Mouse (Mus musculus) heart, adult 8-10 months (tissue): Measurements from ENCODE around the gene Ugt1a6a. TPM values are rescaled to one million over a fixed set of nuclear protein-coding genes. Genes with fewer than 3 reads are reported as not detected.

Source experiments
- DNase-seq: peaks from one replicate; pipeline ENCODE4 v3.0.0; 2022; ENCODE audit warnings: low spot score
- total RNA-seq, 4 experiments: library from RNA; stranded (reverse); gene quantifications; 2 replicates each; pipeline ENCODE4 v1.2.4; 2022

The Ugt1a6a gene
- total RNA-seq, 4 experiments from 2014 or later, result 1.6 to 2.6 (median 2.4) TPM

DNA sequence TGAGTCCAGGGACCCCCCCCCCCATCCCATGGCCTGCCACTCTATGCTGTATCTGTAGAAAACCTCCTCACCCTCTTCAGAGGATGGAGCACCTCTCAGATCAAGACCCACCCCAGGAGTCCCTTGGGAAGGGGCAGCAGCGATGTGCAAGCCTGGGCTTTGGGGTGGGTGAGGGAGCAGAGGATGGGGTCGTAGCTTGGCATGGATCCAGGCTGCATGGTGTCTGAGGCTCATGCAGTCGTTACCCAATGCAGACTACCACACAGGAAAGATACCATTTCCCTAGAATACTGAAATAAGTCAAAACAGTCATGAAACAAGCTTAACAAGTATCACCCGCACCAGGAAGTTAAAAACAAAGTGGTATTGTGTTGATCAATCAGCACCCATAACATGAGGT, 114.0 kb downstream of the Ugt1a6a start:
- no peak for DNase-seq

DNA sequence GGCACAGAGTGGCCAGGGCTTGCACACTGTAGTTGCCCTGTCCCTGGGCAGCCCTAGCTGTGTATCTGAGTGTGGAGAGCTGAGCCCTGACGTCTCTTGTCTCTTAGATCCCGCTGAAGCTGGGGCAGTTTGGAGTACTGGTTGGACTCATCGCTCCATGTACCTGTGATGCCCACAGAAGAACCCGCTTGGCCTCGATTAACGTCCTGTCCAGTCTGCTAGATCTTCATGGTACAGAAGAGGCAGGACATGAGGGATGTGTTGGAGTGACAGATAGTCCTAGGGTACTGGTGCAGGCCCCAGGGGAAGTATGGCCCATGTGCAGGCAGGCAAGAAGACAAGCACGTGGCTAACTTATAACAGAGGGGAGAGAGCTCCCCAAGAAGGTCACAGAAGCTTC, 115.0 kb downstream of the Ugt1a6a start:
- no peak for DNase-seq

DNA sequence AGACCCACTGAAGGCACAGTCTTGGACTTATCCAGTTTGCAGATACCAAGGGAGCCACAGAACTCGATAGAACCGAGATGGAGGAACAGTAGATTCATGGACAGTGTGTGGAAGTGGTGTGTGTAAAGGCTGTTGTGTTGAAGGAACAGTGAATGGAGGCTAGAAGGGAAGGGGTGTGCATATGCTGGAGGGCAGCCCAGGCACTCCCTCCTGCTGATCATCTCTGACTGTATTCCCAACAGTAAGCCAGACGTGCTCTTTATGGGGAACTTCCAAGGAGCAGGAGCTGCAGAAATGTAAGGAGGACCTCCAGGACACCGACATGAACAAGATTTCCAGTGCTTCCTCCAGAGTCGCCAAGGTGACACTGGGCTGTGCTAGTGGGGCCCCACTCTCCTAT, 115.4 kb downstream of the Ugt1a6a start:
- DNase-seq, result no peak

DNA sequence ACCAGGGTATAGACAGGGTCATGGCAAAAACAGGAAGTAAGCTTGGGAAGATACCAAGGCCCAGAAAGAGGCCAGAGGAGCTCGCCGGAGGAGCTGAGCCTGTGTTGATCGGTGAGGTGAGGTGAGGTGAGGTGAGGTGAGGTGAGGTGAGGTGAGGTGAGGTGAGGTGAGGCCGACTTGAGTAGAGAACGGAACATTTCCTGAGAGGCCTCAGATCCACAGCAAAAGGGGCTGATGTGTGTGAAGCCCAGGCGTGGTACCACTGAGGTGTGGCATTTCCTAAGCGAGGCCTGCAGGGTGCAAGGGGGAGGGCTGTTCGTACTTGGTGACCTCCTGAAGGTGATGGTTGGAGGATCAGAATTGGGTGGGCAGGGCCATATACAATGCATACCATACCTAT, 118.5 kb downstream of the Ugt1a6a start:
- no peak for DNase-seq

DNA sequence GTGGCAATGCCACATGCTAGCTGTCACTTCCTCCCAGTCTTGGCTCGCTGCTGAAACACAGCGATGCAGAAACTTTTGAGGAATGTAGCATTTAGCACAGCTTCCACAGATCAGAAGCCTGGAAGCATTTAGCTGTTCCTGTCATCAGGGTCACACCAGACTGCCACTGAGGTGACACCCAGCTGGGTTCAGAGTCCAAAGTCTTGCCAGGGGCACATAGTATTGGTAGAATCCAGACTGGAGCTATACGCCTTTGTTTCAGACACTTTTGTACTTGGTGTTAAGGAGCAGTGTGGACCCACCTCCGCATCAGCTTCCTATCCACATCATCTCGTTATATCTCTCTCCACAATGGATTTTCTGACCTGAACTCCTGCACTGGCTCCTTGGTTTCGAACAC, 118.9 kb downstream of the Ugt1a6a start:
- DNase-seq, result no peak

DNA sequence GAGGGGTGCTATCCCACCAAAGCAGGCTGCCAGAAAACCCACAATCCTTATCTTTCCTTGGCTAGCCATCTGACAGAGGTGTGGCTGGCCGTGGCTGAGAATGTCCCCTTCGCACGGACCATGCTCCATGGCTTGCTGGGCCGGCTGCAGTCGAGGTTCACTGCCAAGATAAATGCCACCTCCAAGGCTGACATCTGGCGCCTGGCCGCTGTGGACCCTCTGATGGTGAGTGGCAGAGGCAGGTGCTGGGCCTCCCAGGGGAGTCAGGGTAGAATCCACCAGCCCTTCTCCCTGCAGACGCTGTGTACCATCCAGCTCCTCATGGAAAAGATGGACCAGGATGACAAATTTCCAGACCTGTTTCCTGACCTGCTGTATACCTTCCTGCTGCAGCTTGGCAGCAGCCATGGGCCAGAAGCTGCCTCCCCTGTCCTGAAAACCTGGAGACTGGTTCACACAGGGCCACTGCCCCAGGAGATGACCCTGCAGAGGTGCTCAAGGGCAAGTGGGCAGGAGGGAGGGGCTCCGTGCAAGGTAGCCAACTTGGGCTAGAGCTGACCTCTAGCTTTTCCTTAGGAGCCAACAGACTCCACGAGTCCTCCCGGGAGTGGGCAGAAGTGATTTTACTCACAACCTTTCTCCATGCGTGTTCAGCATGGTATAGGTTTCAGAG, 120.3 kb downstream of the Ugt1a6a start:
- DNase-seq, result no peak

DNA sequence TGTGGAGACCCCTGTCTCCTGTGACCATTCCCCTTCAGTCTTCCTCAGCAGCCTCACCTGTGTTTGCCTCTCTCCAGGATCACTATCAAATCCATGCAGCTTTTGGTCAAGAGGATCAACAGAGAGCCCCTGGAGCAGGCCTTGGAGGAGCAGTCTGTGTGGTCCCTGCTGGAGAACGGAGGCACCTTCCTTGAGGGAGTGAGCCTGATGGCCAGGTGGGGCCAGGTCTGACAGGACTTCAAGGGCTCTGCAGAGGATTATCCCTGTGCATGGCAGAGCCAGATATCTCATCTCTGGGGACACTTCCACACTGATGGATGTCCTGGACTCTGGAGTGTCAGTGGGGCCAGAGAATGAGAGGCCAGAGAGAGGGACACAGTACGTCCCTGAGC, 120.9 kb downstream of the Ugt1a6a start:
- no peak for DNase-seq

DNA sequence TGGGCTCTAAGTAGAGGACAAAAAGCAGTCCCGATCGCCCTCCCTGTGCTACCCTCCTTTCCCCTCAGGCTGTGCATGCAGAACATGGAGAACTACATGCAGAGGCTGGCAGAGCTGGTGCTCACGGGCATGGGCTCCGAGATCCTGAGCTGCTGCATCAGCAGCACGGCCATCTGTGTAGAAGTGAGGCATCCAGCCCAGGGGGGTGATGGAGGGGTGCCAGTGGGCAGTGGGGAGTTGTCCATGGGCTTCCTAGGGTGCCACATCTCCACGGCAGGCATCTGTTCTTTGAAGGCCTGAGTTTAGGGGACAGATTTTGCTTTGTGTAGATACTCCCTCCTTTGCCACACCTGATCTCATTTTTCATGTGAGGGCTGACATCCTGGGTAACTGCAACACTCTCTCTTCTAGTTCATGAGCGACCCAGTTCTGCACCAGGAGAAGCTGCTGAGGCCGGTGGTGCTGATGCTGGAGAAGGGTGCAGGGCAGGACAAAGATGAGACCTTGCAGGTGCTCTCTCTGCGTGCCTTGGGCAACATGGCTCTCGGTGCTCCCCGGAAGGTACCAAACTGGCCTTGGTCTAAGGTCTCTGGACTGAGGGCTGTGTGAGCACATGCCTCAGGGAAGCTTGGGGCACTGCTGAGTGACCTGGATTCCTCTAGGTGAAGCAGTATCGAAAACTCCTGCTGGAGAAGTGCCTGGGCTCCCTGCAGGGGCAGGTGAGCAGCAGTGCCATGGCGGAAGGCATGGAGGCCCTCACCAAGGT, 121.6 kb downstream of the Ugt1a6a start:
- no peak for DNase-seq

DNA sequence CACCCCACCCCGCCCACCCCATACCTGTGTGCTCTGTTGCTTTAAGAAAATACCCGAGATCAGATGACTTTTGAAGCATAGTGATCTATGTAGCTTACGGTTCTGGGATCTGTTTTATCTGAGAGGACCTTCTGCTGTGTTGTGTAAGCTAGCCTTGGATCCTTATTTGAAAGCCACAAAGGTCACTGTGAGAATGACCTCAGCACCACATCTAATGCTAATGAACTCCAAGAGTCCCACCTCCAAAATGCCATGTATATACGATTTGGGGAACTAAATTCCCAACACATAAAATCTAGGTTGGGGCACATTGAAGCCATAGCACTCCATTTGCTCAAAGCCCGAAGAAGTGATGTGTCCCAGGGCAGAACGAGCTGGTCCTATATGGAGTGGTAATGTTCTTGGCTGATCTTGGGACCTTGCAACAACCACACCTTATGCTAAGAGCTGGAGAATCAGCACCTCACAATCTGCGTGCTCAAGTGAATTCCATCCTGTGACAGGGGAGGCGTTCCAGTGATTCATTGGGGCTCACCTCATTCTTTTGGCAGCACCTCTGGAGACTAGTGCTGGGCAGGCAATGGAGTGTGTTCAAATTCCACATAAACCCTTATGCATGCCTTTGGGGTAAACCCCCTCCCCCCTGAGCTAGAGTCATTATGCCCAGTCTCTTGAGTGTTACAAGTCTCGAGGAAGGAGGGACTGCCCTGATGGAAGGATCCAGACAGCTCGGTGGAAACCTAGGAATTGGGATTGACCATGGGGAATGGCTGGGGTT, 122.5 kb downstream of the Ugt1a6a start:
- no peak for DNase-seq

DNA sequence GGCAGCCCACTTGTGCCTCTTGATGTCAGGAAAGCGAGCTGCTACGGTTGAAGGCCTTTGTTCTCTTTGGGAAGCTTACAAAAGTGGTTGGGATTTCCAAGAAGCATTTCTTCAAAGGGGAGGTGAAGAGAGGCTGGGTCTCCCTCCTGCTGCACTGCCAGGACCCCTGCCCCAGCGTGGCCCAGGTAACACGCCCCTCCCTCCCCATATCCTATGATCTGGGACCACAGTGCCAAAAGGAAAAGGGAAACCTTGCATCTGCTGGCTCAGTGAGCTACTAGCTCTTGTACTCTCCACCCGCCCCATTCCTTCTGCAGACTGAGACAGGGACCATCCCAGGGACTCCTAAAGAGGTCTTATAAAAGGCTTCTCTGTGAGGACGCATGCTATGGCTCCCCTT, 123.1 kb downstream of the Ugt1a6a start:
- no peak for DNase-seq

DNA sequence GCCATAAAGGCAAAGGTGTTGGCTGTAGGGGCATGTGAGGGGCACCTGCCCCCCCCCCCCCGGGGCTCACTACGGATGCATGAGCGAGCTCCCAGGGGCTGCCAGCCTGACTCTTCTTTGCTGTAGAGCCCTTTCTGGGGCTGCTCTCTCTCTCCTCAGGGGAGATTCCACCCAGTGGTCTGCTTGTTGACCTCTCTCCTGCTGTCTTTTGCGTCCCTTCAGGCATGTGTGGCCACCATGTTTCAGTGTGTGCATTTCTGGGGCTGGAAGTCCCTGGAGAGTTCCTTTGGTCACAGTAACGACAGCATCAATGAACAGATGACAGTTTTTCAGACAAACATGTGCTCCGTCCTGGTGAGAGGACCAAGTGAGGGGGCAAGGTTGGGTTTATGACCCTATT, 123.8 kb downstream of the Ugt1a6a start:
- DNase-seq, result no peak

DNA sequence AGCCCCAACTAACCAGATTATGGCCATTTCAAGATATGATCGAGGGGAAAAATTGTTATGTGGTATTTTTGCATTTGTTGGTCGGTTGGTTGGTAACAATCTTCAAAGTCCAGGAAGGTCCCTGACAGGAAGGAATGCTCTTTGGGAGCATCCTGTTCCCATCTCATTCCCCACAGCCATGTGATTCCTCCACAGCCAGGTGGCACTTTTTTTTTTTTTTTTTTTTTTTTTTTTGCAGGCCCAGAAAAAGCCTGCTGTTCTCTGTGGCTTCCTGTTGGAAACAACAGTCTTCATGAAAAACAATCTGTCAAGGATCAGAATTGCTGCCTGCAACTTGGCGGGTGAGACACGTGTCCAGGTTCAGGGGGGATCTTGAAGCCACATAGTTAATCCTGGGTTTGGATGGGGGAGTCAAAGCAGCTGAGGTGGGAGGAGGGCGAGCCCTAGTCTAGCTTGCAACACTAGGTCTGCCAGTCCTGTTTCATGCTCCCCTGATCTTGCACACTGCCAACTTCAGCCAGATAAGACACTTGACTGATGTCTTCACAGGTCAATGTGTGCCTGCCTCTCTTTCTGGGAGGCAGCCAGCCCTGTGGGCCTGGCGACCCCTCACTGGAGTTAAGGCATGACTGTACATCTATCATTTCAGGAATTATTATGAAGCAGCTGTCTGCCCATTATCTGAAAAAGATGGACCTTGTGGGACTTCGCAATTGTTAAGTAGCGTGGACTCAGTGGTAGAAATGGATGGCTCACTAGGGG, 124.5 kb downstream of the Ugt1a6a start:
- no peak for DNase-seq

DNA sequence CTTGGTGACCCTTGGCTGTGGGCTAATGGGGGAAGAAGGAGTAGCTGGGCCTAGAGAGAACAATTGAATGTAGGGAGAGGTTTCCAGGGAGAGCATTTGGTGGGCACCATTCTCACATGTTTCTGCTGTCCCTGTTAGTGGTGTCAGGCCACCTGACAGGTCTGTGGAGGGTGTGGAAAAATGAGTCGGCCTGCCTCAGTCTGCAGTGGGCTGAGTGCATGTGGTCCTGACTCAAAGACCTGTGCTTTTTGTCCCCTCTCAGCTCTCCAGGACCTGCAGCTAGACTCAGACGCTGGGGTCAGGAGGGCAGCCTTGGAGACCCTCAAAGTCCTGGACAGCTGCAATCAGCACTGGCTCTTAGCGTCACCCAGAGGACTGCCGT, 125.0 kb downstream of the Ugt1a6a start:
- no peak for DNase-seq

DNA sequence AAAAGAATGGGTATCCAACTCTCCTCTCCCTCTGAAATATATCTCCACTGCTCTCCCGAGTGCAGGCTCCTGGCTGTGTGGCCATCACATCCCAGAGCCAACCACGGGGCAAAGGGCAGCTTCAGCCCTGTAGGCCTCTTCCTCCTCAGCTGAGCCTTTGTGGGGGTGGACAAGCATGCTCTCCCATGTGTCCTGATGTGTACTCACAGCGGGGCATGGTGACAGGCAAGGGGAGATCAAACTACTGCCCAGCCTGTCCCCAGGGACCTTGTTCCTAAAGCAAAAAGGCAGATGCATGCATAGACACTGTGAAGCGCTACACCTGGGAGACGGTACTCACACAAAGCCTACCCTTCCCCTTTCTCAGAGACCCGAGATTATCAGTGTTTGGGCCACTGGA, 125.5 kb downstream of the Ugt1a6a start:
- DNase-seq, result no peak

DNA sequence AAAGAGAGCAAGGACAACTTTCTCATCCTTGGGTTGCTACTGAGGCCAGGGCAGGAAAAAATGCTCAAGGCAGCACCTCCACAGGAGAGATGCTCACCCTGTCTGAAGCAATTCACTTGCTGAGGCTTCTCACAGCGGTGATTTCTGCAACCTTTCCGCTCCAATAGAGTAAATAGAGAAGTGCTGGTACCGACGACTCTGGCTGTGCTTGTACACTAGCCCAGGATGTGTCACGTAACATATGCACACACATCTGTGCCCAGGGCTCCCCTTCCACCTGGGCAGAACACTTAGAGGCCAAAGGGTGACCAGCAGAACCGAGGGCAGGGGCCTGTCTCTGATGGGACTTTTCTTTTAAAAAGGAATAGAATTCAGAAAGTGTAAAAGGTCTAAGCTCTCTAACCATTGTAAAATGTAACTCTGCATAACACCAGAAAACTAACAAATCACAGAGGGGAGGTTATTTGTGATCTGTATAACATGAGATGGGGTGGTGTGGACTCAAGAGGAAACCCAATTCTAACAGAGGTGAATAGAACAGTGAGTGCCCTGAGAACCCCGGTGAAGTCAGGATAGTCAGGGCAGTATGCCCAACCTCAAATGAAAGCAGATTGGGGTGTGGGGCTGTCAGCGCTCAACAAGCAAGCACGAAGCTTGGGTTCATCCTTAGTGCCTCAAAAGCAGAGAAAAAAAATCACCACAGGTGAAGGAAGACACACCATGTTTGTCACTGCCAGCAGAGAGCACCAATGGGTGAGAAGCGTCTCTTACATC, 126.2 kb downstream of the Ugt1a6a start:
- no peak for DNase-seq

DNA sequence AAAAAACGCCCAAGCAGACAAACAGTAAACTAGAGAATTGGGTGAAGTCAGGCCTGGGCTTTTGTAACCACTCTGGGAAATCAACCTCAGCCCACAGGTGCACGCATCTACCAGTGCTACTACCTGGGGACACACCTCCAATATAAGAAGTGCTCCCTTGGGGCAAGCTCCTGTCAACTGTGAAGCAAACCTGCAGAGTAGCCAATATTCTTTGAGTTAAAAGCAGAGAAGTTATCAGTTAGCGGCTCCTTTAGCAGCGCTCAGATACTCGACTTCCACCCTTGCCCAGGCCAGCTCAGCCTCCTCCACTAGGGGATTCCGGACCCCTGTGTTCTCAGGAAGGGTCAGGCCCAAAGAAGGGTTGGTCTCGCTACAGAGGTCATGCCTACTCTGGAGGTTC, 127.1 kb downstream of the Ugt1a6a start:
- DNase-seq, result no peak

DNA sequence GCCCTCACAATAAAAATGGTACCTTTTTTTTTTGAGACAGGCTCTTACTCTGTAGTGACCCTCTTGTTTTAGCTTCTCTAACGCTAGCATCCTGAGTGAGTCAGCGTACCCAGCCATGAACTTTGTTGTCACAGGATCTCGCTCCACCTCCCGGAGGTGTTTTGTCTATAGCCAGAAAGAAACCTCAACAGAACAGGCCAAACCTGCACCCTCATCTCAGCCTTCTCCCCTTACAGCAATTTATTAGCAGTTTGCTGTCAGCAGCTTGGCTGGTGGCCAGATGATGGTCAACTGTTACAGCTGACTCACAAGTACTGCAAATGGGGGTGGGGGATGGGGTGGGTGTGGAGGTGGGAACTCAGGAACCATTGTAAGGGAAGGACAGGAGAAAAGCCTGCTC, 127.6 kb downstream of the Ugt1a6a start:
- no peak for DNase-seq

DNA sequence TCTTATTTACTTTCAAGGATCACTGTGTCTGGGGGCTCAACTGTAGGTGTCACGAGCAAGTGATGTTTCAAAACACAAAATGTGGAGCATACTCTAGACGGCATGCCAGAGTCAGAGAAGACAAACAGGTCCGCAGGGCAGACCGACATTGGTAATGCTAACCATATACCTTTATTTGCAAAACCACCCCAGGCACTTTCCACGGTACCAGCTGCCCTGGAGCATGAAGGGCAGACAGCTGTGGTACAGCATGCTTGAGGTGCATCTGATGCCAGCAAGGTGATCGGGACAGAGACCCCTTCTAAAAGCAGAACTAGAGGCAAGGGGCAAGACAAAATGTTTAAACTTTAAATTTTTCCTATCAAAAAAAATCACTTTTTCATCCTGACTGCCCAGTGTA, 128.4 kb downstream of the Ugt1a6a start:
- DNase-seq, result no peak

DNA sequence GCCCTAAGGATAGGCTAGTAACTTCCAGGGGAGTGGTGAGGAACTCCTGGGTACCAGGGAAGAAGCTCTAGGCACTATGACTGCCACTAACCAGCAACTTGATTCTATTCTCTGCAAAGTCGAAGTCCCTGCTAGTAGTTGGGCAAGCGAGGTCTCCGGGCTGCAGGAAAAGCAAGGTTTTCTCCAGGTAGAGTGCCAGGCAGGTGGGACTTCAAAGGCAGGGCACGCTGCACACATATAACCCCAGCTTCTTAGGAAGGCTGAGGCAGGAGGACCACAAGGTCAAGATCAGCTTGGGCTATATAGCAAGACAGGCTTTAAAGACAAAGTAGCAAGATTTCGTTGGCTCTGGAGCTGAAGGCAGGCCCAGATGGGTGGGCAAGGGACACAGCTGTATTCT, 129.2 kb downstream of the Ugt1a6a start:
- no peak for DNase-seq

DNA sequence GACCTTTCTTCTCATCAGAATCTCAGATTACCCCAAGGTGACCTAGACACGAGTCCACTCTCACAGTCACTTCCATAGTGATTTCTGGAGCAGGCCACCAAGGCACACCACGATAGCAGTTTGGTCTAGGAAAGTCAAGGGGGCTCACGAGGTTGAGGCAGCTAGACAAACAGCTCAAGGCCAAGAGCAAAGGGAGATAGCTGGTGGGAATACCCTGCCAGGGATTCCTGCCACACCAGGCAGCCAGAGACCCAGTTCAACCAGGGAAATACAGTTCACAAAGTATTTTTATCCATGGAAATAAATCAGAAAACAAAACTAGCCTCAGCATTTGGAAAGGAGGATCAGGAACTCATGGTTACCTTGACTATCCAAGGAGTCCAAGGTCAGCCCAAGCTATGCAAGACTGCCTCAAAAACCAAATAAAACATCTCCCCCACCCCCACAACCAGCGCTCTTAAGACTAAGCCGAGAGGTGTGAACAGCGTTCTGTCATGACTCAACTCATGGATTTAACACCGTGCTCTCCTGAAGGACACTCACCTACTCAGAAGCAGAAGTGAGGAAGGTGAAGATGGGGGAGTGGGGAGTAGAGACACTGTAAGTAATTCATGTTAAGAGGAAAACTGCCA, 129.7 kb downstream of the Ugt1a6a start:
- no peak for DNase-seq

DNA sequence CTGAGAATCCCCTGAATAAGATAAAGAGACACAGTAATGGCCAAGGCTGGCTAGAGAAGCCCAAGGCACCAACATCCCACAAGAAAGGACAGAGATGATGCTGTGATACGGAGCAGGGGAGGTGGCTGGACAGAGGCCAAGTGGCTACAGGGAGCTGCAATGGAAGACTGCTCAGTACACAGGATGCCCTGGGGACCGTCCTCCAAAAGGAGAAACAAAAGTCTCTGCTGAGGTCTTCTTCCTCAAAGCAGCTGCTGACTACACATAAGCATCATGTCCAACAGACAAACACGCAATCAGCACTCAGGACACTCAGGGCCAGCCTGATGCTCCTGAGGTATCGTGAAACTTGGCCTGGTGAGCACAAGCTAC, 130.2 kb downstream of the Ugt1a6a start:
- no peak for DNase-seq
